Mouse (Mus musculus): ENCODE data around the gene Gm29427.

DNA sequence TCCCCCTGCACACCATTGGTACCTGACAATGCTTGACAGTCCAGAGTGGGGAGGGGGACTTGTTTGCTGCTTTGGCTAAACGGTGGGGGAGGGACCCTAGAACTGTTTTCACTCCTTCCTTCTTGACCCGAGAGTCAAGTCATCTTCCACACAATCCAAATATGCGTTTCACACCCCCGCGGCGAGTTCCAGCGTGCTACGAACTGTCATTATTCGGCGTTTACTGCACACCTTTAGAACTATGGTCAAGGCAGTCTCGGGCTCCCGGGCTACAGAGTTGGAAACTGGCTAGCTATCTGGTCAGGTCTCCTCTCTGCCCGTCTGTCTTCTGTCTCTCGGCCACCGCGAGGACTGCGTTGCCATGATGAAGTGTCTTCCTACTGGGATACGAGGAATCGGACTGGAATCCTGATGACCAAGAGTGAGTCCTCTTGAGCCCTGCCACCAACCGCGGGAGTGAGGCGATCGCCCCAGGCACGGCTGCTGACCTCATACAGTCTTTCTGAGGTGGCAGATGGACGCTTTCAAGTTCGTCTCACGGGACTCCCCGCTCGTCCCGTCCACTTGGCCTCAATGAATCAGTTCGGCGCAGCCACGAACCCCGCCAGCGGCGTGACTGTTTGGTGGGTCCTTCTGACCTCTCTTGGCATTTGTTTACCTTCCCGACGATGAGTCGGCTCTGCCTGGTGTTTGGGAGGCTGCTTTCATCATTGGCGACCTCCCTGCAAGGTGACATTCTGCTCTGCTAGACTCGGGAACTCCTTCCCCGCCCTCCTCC lies 1.1 kb upstream of the Gm29427 start:
- TF ChIP-seq TAL1 (IDR thresholded peaks at IDR 0.05; ENCODE audit: low read length) (no peak), GATA1 (IDR thresholded peaks at IDR 0.05; ENCODE audit: low read length) (no peak)

Data from erythroblast, embryonic 14.5 days (primary cell).